Mouse (Mus musculus): ENCODE measurements around the gene Nxn. TPM values are rescaled to one million over a fixed set of nuclear protein-coding genes. Genes with fewer than 3 reads are reported as not detected.
A peak's percentile ranks its signal among the peaks of the same experiment; 100 is the strongest.

Gene Nxn
- polyA plus RNA-seq, 1 experiment from 2014 or later: 58.6 TPM

- Histone ChIP-seq H3K27ac (peak overlapping the region; percentile 38; the same call in 1 of the 2 replicates), H3K4me2 (no peak overlapping the region), H3K9me3 (no peaks in the 10 kb centered on the region), H3K27me3 (no peaks in the 10 kb centered on the region), H3K4me3 (replicated peaks) (no peak overlapping the region), H3K4me1 (peaks cover 54% of the 10 kb centered on the region), H3K9ac (no peak overlapping the region), H3K36me3 (replicated peaks) (peaks cover 13% of the 10 kb centered on the region; the same call in 1 of the 2 replicates)
- WGBS: 30% methylated on average over 10 of the region's 10 CpGs
- ATAC-seq (ENCODE audit: low FRiP score): 0 out of 2 replicates have a peak, but pooled peaks have one; percentile 24
These were observed 138.5 kb downstream of the Nxn start for GRCm38 (mm10) chr11:76260208-76261050.

- no peaks in the 10 kb centered on the region for H3K9me3 ChIP-seq
- H3K4me2 ChIP-seq: no peak overlapping the region
- peaks cover 56% of the 10 kb centered on the region for H3K4me1 ChIP-seq
- no peak overlapping the region for H3K27ac ChIP-seq
- no peak for ATAC-seq (ENCODE audit: low FRiP score)
- peaks cover 13% of the 10 kb centered on the region; the same call in 1 of the 2 replicates for H3K36me3 ChIP-seq (replicated peaks)
- no peak overlapping the region for H3K4me3 ChIP-seq (replicated peaks)
- H3K9ac ChIP-seq: no peak overlapping the region
- 88% methylated on average over 6 of the region's 6 CpGs for WGBS
- no peaks in the 10 kb centered on the region for H3K27me3 ChIP-seq
These were observed 140.4 kb downstream of the Nxn start for GRCm38 (mm10) chr11:76258511-76258910.

DNA sequence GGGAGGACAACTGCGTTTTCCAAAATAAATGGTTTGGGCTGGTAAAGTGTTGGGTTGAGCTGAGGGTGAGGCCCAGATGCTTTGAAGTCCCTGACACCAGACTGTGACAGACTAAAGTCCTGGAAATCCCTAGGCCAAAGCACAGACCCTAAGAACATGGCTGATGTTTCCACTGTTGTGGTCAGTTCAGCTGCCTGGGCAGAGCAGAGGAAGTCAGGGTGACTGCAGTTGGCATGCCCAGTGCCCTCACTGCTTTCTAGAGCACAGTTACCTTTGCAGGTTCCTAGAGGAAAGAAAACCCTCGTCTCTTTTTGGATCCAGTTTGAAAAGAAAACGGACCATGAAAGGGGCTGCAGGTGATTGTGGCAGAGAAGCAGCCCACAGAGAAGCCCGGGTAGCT lies 141.6 kb downstream of the Nxn start:
- H3K4me1 ChIP-seq: peaks cover 45% of the 10 kb centered on the region
- peaks cover 13% of the 10 kb centered on the region; the same call in 1 of the 2 replicates for H3K36me3 ChIP-seq (replicated peaks)
- no peak overlapping the region for H3K4me3 ChIP-seq (replicated peaks)
- 78% methylated on average over 4 of the region's 4 CpGs for WGBS
- no peaks in the 10 kb centered on the region for H3K9me3 ChIP-seq
- no peak overlapping the region for H3K27ac ChIP-seq
- no peaks in the 10 kb centered on the region for H3K27me3 ChIP-seq
- ATAC-seq (ENCODE audit: low FRiP score): no peak
- no peak overlapping the region for H3K9ac ChIP-seq
- no peak overlapping the region for H3K4me2 ChIP-seq

DNA sequence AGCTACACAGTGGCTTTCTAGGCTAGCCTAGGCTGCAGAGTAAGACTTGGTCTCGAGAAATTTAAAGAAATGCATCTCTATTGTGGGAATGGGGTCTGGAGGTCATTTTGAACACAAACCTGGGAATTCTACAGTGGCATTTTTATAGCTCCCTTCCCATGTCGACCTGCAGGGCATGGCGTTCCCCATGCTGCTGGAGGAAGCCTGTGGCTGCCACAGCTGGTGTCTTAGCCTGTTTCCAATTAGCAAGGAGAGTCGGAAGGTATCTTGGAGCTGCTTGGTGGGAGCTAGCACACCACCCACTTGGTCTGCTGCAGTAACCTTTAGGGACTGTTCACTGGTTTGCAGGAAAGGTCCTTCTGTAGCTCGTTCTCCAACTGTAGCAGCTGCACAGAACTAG lies 142.8 kb downstream of the Nxn start:
- Histone ChIP-seq H3K27me3 (no peaks in the 10 kb centered on the region), H3K9ac (no peak overlapping the region), H3K4me1 (peaks cover 32% of the 10 kb centered on the region), H3K4me2 (no peak overlapping the region), H3K36me3 (replicated peaks) (peaks cover 13% of the 10 kb centered on the region; the same call in 1 of the 2 replicates), H3K27ac (peak overlapping the region; percentile 32), H3K9me3 (no peaks in the 10 kb centered on the region), H3K4me3 (replicated peaks) (no peak overlapping the region)
- WGBS: 60% methylated on average over 5 of the region's 5 CpGs
- ATAC-seq (ENCODE audit: low FRiP score): no peak

DNA sequence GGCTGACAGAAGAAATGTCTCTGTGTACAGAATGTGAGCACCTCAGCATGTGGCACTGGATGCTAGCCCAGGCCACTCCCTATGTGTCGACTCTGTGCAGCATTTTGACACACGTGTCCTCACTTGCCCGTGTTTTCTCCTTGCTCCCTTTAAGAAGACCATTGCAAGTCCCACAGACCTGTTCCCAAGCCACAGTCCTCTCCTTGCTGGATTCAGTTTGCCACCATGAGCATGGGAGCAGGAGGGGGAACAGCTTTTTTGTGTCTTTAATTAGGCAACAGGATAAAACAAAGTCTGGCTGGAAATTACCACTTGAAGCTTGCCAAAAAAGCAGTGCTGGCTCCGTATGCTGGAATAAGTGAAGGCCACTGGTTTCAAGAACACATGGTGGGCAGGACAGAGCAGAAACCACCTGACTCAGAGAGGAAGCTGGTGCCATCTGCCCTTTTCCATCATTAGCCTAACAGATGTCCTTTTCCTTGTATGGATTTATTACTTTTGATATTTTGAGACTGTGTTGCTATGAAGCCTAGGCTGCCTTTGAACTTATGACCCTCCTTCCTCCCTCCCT lies 143.4 kb downstream of the Nxn start:
- 0 out of 2 replicates have a peak overlapping the region, but pooled peaks have one; percentile 32 for H3K27ac ChIP-seq
- H3K4me3 ChIP-seq (replicated peaks): no peak overlapping the region
- H3K9me3 ChIP-seq: no peaks in the 10 kb centered on the region
- peaks cover 17% of the 10 kb centered on the region for H3K36me3 ChIP-seq (replicated peaks)
- ATAC-seq (ENCODE audit: low FRiP score): no peak
- no peak overlapping the region for H3K9ac ChIP-seq
- 68% methylated on average over 4 of the region's 4 CpGs for WGBS
- H3K27me3 ChIP-seq: no peaks in the 10 kb centered on the region
- H3K4me1 ChIP-seq: peaks cover 26% of the 10 kb centered on the region
- no peak overlapping the region for H3K4me2 ChIP-seq

- Histone ChIP-seq H3K36me3 (replicated peaks) (peaks cover 33% of the 10 kb centered on the region), H3K27ac (0 out of 2 replicates have a peak overlapping the region, but pooled peaks have one; percentile 25), H3K9me3 (no peaks in the 10 kb centered on the region), H3K9ac (no peak overlapping the region), H3K27me3 (no peaks in the 10 kb centered on the region), H3K4me1 (peaks cover 12% of the 10 kb centered on the region; the same call in 1 of the 2 replicates), H3K4me3 (replicated peaks) (no peak overlapping the region), H3K4me2 (no peak overlapping the region; the same call in 1 of the 2 replicates)
- no peak for ATAC-seq (ENCODE audit: low FRiP score)
- WGBS: 86% methylated on average over 4 of the region's 4 CpGs
These were observed 145.0 kb downstream of the Nxn start for GRCm38 (mm10) chr11:76253918-76254264.

- ATAC-seq (ENCODE audit: low FRiP score): peak; percentile 87
- no peaks in the 10 kb centered on the region for H3K27me3 ChIP-seq
- no peak overlapping the region for H3K4me3 ChIP-seq (replicated peaks)
- H3K36me3 ChIP-seq (replicated peaks): peaks cover 39% of the 10 kb centered on the region
- no peak overlapping the region for H3K27ac ChIP-seq
- no peak overlapping the region for H3K4me2 ChIP-seq
- no peaks in the 10 kb centered on the region for H3K9me3 ChIP-seq
- H3K4me1 ChIP-seq: peaks cover 12% of the 10 kb centered on the region; the same call in 1 of the 2 replicates
- 60% methylated on average over 5 of the region's 5 CpGs for WGBS
- no peak overlapping the region for H3K9ac ChIP-seq
These were observed 145.6 kb downstream of the Nxn start for GRCm38 (mm10) chr11:76253145-76253917.

DNA sequence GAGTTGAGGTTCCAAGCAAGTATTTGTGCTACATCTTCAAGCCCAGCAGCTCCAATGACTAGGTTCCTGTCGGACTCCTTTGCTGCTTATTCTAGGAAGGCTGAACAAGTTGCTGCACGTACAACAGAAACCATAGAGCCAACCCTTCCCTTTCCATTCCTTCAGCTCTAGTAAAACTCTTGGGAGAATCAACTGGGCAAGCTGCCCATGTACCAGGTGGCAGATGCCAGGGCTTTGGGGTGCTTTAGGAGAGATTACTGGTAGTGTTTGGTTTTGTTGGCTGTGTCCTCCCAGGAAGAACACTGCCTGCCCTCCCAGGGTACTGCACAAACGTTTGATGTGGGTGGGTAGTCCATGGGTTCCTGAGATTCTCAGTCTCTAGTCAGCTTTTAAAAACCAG lies 146.9 kb downstream of the Nxn start:
- 65% methylated on average over 3 of the region's 3 CpGs for WGBS
- Histone ChIP-seq H3K27ac (no peak overlapping the region), H3K27me3 (no peaks in the 10 kb centered on the region), H3K4me3 (replicated peaks) (no peak overlapping the region), H3K4me1 (peaks cover 12% of the 10 kb centered on the region; the same call in 1 of the 2 replicates), H3K4me2 (no peak overlapping the region), H3K9ac (no peak overlapping the region), H3K9me3 (no peaks in the 10 kb centered on the region), H3K36me3 (replicated peaks) (peaks cover 31% of the 10 kb centered on the region)
- no peak for ATAC-seq (ENCODE audit: low FRiP score)

DNA sequence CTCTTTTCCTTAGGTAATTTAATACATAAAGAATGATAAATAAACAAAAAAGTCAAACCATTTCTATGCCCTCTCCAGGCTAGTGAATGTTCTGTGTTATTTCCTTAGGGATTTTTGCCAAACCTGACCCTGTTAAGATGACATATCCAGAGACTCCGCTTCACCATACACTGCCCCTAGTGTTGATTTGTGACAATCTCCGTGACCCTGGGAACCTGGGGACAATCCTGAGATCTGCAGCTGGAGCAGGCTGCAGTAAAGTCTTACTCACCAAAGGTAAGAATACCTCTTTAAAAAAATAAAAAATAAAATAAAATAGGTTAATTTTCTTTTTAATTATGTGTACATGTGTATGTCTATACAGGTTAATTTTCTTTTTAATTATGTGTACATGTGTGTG lies 151.7 kb downstream of the Nxn start:
- Histone ChIP-seq H3K4me3 (replicated peaks) (no peak overlapping the region), H3K36me3 (replicated peaks) (peaks cover 32% of the 10 kb centered on the region), H3K4me2 (no peak overlapping the region), H3K27ac (no peak overlapping the region), H3K9ac (no peak overlapping the region), H3K27me3 (no peaks in the 10 kb centered on the region), H3K4me1 (peaks cover 18% of the 10 kb centered on the region), H3K9me3 (no peaks in the 10 kb centered on the region)
- WGBS: 53% methylated on average over 2 of the region's 2 CpGs
- ATAC-seq (ENCODE audit: low FRiP score): no peak

- H3K36me3 ChIP-seq (replicated peaks): peaks cover 32% of the 10 kb centered on the region
- no peak overlapping the region for H3K9ac ChIP-seq
- peaks cover 19% of the 10 kb centered on the region for H3K4me1 ChIP-seq
- no peaks in the 10 kb centered on the region for H3K27me3 ChIP-seq
- H3K4me2 ChIP-seq: no peak overlapping the region
- no peak overlapping the region for H3K27ac ChIP-seq
- ATAC-seq (ENCODE audit: low FRiP score): no peak
- H3K4me3 ChIP-seq (replicated peaks): no peak overlapping the region
- H3K9me3 ChIP-seq: no peaks in the 10 kb centered on the region
These were observed 152.5 kb downstream of the Nxn start for GRCm38 (mm10) chr11:76246439-76246838.

GRCm38 (mm10) chr11:76243811-76244546 lies 155.0 kb downstream of the Nxn start:
- Histone ChIP-seq H3K9ac (peak overlapping the region; percentile 76), H3K9me3 (no peaks in the 10 kb centered on the region), H3K36me3 (replicated peaks) (peaks cover 23% of the 10 kb centered on the region), H3K4me1 (peaks cover 21% of the 10 kb centered on the region), H3K27me3 (no peaks in the 10 kb centered on the region), H3K27ac (peak overlapping the region; percentile 72; the same call in 1 of the 2 replicates), H3K4me2 (peak overlapping the region; percentile 88), H3K4me3 (replicated peaks) (peak overlapping the region; percentile 73)
- no peak; the same call in 1 of the 2 replicates for ATAC-seq (ENCODE audit: low FRiP score)
- WGBS: 3% methylated on average over 34 of the region's 34 CpGs
